Mouse (Mus musculus) heart, embryonic 16.5 days (tissue): ENCODE data around the gene Mettl26. TPM values are rescaled to one million over a fixed set of nuclear protein-coding genes. Genes with fewer than 3 reads are reported as not detected.
A peak's percentile ranks its signal among the peaks of the same experiment; 100 is the strongest.
"Not testable (repeated sequence)": the region's sequence is repeated elsewhere in the genome, so short reads cannot be mapped to it uniquely, and the experiment has no call there.

Experiments
- ATAC-seq: fragments of 200-750 bp; cut with Nextera tagmentation; replicated peaks from 2 replicates; pipeline ENCODE4 v1.8.0; 2017; ENCODE audit warnings: moderate number of reproducible peaks; ENCODE audit not compliant: insufficient read depth, low FRiP score; ENCODE audit errors: extremely low read depth
- H3K27ac ChIP-seq: fragments of 300-500 bp; sonication (generic); 2 replicates; pipeline ENCODE4 v1.5.1; 2014; ENCODE audit warnings: mild to moderate bottlenecking, low read length, control low read depth, moderate library complexity
- H3K27me3 ChIP-seq: fragments of 300-500 bp; sonication (generic); 2 replicates; pipeline ENCODE4 v1.6.1; 2014; ENCODE audit warnings: low read length, mixed read lengths; ENCODE audit not compliant: control insufficient read depth, insufficient read depth
- H3K36me3 ChIP-seq: fragments of 300-500 bp; sonication (generic); 2 replicates; pipeline ENCODE4 v1.6.1; 2014; ENCODE audit not compliant: control insufficient read depth, insufficient read depth
- H3K4me1 ChIP-seq: fragments of 300-500 bp; sonication (generic); 2 replicates; pipeline ENCODE4 v1.6.1; 2014; ENCODE audit warnings: low read length, mixed read lengths; ENCODE audit not compliant: control insufficient read depth, insufficient read depth
- H3K4me2 ChIP-seq: fragments of 300-500 bp; sonication (generic); 2 replicates; pipeline ENCODE4 v1.6.1; 2014; ENCODE audit warnings: low read depth, mild to moderate bottlenecking, control low read depth, low read length
- H3K4me3 ChIP-seq: fragments of 300-500 bp; sonication (generic); 2 replicates; pipeline ENCODE4 v1.5.1; 2014; ENCODE audit warnings: mild to moderate bottlenecking, control low read depth, low read length
- H3K9ac ChIP-seq: fragments of 300-500 bp; sonication (generic); 2 replicates; pipeline ENCODE4 v1.6.1; 2014; ENCODE audit warnings: low read length, control low read depth
- H3K9me3 ChIP-seq: fragments of 300-500 bp; sonication (generic); replicated peaks from 2 replicates; pipeline ENCODE4 v1.6.1; 2016; ENCODE audit warnings: low read length; ENCODE audit not compliant: control insufficient read depth
- WGBS: fragments of 180-500 bp; shearing (Covaris S2); extraction: QIAGEN DNeasy Blood & Tissue Kit; methylation state at CpG from one replicate; pipeline ENCODE4 v1.1.7; 2014; 5-methylcytosine and 5-hydroxymethylcytosine counted together
- polyA plus RNA-seq: library from polyadenylated mRNA; unstranded; fragments of >200 nt; fragmentation: Nextera tagmentation; extraction: Ambion mirVana; gene quantifications from 2 replicates; pipeline ENCODE4 v1.2.1, GENCODE M21; 2015

Gene Mettl26
- polyA plus RNA-seq, 1 experiment from 2014 or later, result 35.1 TPM

DNA sequence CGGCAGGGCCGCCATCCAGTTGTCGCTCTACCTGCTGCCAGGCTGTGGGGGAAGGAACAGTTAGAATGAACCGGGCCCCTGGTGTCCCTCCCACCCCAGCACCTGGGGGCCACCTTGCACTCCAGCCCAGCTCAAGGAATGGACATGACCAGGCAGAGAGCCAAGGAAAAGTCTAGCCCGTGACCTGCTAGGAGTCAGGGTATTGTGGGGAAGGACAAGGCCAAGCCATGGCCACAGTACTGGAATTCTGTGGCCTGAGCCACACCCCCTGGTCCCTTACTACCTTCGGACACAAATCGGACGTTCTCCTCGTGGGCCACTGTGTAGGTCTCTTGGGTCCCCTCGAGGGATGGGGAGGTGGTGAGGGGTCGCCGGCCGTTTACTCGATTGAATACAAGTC is 10.6 kb upstream of the Mettl26 start:
- no peak for ATAC-seq
- Histone ChIP-seq H3K9me3 (no peaks in the 10 kb centered on the region), H3K4me3 (no peak overlapping the region), H3K27me3 (no peaks in the 10 kb centered on the region), H3K27ac (no peak overlapping the region), H3K9ac (no peak overlapping the region), H3K36me3 (no peaks in the 10 kb centered on the region), H3K4me1 (peaks cover 27% of the 10 kb centered on the region), H3K4me2 (no peak overlapping the region)
- 87% methylated on average over 14 of the region's 14 CpGs for WGBS

DNA sequence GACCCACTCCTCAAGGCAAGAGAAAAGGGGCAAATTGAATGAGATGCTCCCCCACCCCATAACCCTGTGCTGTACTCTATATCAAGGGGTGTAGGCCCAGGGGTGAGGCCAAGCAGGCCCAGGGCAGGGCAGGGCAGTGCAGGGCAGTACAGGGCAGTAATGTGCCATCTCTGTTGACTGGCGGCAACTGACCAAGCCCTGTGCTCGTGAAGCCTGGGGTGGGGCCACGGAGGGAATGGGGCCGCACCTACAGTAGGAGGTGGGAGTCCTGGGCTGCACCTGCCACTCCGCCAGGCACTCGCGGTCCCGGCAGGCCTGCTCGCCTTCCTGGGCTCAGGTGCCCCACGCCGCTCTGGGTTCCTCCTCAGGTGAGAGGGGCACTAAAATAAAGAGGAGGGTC is 9.6 kb upstream of the Mettl26 start:
- H3K4me3 ChIP-seq, result no peak overlapping the region
- no peak overlapping the region for H3K4me2 ChIP-seq
- H3K27ac ChIP-seq, result no peak overlapping the region
- H3K9ac ChIP-seq, result no peak overlapping the region
- no peak for ATAC-seq
- H3K36me3 ChIP-seq, result no peaks in the 10 kb centered on the region
- 89% methylated on average over 11 of the region's 11 CpGs for WGBS
- no peaks in the 10 kb centered on the region for H3K9me3 ChIP-seq
- peaks cover 27% of the 10 kb centered on the region for H3K4me1 ChIP-seq
- no peaks in the 10 kb centered on the region for H3K27me3 ChIP-seq

DNA sequence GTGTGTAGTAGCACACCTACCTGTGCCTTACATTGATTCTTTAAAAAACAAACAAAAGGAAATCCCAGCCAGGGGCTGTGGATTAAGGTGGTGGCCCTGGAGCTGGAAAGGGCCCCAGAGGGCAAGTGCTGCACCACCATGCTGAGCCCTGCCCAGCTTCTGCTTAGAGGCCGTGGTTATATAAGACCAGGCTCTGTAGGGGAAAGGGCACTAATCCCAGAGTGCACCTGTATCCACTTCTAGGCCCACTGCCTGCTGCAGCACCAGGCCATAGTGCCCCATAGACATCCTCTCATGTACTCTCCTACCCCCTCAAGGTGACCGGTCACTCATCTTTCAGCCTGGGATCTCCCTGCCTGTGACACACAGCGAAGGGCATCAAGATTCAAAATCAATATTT is 8.7 kb upstream of the Mettl26 start:
- H3K27ac ChIP-seq, result no peak overlapping the region
- no peaks in the 10 kb centered on the region for H3K9me3 ChIP-seq
- no peaks in the 10 kb centered on the region for H3K27me3 ChIP-seq
- 91% methylated on average over 3 of the region's 3 CpGs for WGBS
- H3K9ac ChIP-seq, result peak overlapping the region; percentile 36; the same call in 1 of the 2 replicates
- H3K4me1 ChIP-seq, result peaks cover 20% of the 10 kb centered on the region
- H3K36me3 ChIP-seq, result no peaks in the 10 kb centered on the region
- peak overlapping the region; percentile 94 for H3K4me3 ChIP-seq
- peak overlapping the region; percentile 90 for H3K4me2 ChIP-seq
- ATAC-seq, result no peak

DNA sequence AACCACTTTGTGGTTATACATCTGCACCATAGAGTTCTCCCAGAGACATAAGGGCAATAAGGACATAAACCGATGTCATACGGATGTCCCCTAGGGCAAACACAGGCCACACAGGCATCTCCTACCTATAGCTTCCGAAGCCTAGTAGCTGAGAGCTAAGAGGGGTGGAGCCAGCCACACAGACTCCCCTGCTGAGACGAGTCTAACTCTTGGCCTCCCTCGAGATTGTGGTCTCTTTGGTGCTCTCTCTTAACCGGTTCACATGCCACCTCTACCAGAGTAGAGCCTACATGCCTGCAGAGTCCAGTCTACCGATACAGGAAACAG is 7.4 kb upstream of the Mettl26 start:
- H3K4me3 ChIP-seq, result peak overlapping the region; percentile 94
- peak overlapping the region; percentile 90 for H3K4me2 ChIP-seq
- H3K27ac ChIP-seq, result peak overlapping the region; percentile 98
- ATAC-seq, result no peak; the same call in 1 of the 2 replicates
- no peaks in the 10 kb centered on the region for H3K9me3 ChIP-seq
- no peaks in the 10 kb centered on the region for H3K27me3 ChIP-seq
- WGBS, result 8% methylated on average over 7 of the region's 7 CpGs
- H3K9ac ChIP-seq, result peak overlapping the region; percentile 97
- no peaks in the 10 kb centered on the region for H3K36me3 ChIP-seq
- H3K4me1 ChIP-seq, result peaks cover 14% of the 10 kb centered on the region

DNA sequence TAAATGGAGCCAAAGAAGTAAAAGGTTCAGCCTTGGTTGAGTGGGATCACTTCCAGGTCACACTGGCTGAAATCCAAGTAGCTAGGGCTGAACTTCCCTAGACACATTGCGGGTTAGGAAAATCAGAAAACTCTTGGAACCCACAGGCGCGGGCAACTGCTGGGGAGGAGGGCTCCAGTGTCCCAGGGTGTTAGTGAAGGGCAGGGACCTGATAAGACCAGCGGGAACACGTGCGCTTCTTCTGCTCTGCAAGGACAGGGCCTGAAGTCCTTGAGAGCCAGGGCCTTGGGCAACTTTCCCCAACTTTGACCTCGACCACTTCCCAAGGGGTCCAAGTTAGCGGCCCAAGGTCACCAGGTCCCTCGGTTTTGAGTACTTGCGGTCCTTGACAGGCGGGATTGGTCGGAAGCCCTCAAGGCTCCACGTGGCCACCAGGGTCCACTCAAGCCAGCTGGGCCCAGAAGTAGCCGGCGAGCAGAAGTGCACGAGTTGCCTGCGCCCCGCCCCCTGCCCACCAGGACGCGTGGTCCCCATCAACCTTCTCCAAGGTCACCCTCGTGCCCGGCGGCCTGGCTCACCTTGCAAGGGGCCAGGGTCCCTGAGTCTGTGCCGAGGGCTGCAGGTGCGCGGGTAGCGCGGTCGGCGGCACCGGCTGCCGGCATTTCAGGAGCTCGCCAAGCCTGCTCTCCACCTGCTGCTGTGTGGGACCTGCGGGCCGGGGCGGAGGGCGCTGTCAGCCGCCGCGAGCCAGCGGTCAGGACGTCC is 6.9 kb upstream of the Mettl26 start:
- Histone ChIP-seq H3K9me3 (no peaks in the 10 kb centered on the region), H3K9ac (peak overlapping the region; percentile 97), H3K27ac (peak overlapping the region; percentile 98), H3K4me3 (peak overlapping the region; percentile 94), H3K36me3 (no peaks in the 10 kb centered on the region), H3K27me3 (no peaks in the 10 kb centered on the region), H3K4me1 (peaks cover 14% of the 10 kb centered on the region), H3K4me2 (peak overlapping the region; percentile 90)
- peak; percentile 56 for ATAC-seq
- WGBS, result under 1% methylated on average over 42 of the region's 42 CpGs

DNA sequence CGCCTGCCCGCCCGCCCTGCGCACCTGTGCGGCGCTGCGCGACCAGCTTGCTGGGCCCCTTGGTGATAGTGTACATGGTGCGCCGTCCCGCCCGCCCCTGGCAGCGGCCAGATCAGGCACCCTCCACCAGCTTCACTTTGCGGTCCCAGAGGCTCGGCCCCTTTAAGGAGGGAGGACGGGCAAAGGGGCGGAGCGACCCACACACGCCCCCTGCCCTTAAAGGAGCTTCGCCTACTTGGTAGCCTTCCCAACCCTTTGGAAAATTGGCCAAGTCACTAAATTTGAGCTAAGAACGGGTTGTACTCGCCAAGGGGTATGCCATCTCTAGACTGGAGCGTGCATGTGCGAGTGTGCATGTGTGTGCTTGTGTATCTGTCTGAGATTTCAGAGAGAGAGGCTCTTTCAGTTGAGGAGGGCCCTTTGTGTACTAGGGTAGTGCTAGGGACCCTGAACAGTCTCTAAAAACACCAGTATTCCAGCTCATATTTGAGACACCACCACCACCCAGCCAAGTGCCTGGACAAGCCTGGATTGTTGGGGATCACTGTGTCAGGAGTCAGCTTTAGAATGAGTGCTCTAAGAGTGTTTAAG is 6.2 kb upstream of the Mettl26 start, which contains the start of gene Mcrip2:
Gene Mcrip2 (minus strand): TSS at position 164 of the 591 bp plus-strand sequence.
- Histone ChIP-seq H3K27ac (peak within 1 kb of the TSS; percentile 98), H3K4me3 (peak within 1 kb of the TSS; percentile 94), H3K4me2 (peak within 1 kb of the TSS; percentile 90), H3K9me3 (no peaks in the 10 kb centered on the region), H3K36me3 (no peaks in the 10 kb centered on the region), H3K9ac (peak within 1 kb of the TSS; percentile 97), H3K4me1 (peaks cover 14% of the 10 kb centered on the region), H3K27me3 (no peaks in the 10 kb centered on the region)
- WGBS, result under 1% methylated on average over 24 of the region's 24 CpGs
- ATAC-seq, result peak; percentile 87

DNA sequence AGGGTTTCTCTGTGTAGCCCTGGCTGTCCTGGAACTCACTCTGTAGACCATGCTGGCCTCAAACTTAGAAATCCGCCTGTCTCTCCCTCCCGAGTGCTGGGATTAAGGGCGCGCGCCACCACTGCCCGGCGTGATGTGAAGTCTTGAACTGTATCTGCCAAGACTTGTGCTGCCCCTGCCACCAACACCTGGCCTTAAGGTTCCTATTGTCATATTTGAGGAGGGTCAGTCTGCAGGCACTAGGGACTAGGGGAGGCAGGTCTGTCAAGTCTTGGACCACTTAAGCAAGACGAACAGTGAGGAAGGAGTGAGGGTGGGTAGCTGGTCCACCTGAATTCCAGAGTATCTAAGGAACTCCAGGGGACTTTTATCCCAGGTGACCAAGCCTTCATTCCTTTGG is 5.4 kb upstream of the Mettl26 start:
- H3K27ac ChIP-seq, result no peak overlapping the region
- H3K4me1 ChIP-seq, result peaks cover 21% of the 10 kb centered on the region
- no peak overlapping the region for H3K4me2 ChIP-seq
- ATAC-seq, result no peak
- H3K9me3 ChIP-seq, result no peaks in the 10 kb centered on the region
- H3K36me3 ChIP-seq, result no peaks in the 10 kb centered on the region
- no peaks in the 10 kb centered on the region for H3K27me3 ChIP-seq
- WGBS, result 87% methylated on average over 8 of the region's 8 CpGs
- no peak overlapping the region for H3K9ac ChIP-seq
- H3K4me3 ChIP-seq, result no peak overlapping the region

DNA sequence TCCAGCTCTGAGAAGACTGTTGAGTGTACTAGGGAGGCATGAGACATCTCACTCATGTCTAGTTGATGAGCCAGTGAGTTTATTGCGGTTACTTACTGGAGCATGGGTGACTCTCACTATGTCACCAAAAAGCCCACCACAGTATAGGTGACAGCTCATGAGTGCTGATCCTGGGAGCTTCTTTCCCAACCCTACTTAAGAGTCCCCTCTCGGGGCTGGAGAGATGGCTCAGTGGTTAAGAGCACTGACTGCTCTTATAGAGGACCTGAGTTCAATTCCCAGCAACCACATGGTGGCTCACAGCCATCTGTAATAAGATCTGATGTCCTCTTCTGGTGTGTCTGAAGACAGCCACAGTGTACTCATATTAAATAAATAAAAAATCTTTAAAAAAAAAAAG is 4.9 kb upstream of the Mettl26 start:
- ATAC-seq, result no peak
- Histone ChIP-seq H3K4me1 (peaks cover 21% of the 10 kb centered on the region), H3K4me2 (no peak overlapping the region), H3K9me3 (no peaks in the 10 kb centered on the region), H3K9ac (no peak overlapping the region), H3K4me3 (no peak overlapping the region), H3K27me3 (no peaks in the 10 kb centered on the region), H3K27ac (no peak overlapping the region), H3K36me3 (no peaks in the 10 kb centered on the region)
- 85% methylated on average over 2 of the region's 2 CpGs for WGBS

DNA sequence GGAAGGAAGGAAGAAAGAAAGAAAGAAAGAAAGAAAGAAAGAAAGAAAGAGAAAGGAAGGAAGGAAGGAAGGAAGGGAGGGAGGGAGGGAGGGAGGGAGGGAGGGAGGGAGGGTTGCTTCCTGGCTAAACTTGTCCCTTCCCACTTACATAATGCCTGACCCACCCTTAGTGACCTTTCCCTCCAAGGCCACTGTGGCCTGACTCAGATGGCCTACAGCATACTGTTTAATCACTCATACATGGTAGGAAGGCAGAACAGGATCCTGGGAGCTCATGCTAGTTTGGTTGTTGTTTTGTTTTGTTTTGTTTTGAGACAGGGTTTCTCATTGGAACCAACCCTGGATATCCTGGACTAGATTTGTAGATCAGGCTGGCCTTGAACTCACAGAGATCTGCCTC is 3.3 kb upstream of the Mettl26 start:
- not testable (repeated sequence) for H3K4me2 ChIP-seq, H3K27ac ChIP-seq, H3K4me3 ChIP-seq, H3K9me3 ChIP-seq, H3K36me3 ChIP-seq, H3K9ac ChIP-seq, ATAC-seq, H3K27me3 ChIP-seq
- peaks cover 25% of the 10 kb centered on the region for H3K4me1 ChIP-seq
